ENCODE assay signal across 8 mouse cellular contexts in the genomic region with DNA sequence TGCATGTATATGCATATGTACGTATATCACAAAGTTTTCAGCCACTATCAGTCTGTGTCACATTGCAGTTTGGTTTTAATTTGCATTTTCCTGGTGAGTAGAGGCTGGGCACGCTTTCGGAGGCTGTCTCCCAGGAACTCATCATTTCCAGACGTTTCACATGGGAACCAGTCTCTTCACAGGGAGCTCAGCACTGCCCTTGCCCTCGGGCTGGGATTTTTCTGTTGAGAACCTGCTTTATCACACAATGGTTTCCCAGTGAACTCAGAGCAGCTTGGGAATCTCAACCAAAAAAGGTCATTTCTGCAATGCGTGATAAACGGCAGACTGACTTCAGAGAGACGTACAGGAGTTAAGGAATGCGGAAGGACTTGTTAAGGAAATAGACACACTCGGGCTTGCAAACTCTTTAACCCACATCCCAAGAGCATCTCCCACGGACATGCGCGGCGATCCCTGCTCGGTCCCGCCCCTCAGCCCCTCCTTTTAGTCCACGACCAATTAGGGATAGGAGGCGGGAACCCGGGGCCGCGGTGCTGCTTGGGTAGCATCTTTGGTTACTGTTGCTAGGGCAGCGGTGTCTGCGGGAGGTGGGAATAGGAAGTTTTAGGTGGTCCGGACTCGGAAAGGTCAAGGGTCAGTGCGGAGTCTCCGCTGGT. TPM values are rescaled to one million over a fixed set of nuclear protein-coding genes. Genes with fewer than 3 reads are reported as not detected.
A peak's percentile ranks its signal among the peaks of the same experiment; 100 is the strongest.
DNase-seq lines count a peak whose midpoint lies in the region; ATAC-seq and TF ChIP-seq lines count a peak whose summit lies in the region.

A gene (plus strand): TSS at position 560 of the 659 bp plus-strand sequence.

- no peaks in the 10 kb centered on the region for H3K36me3 ChIP-seq in forebrain, embryonic 12.5 days (replicated peaks)
- H3K36me3 ChIP-seq in heart, embryonic 14.5 days (ENCODE audit: control insufficient read depth, insufficient read depth, low read length) = no peaks in the 10 kb centered on the region
- H3K36me3 ChIP-seq in kidney, postnatal 0 days (ENCODE audit: insufficient read depth, low read length) = no peaks in the 10 kb centered on the region
- no peaks in the 10 kb centered on the region for H3K36me3 ChIP-seq in limb, embryonic 15.5 days
- no peaks in the 10 kb centered on the region for H3K36me3 ChIP-seq in myocyte (ENCODE audit: control insufficient read depth, insufficient read depth)

- no peak within 1 kb of the TSS for H3K27ac ChIP-seq in brown adipose tissue, adult 24 weeks (replicated peaks; ENCODE audit: low read depth, low read length)
- H3K27ac ChIP-seq in forebrain, embryonic 12.5 days = no peak within 1 kb of the TSS
- H3K27ac ChIP-seq in heart, embryonic 14.5 days (replicated peaks in 1 of 2; ENCODE audit: control insufficient read depth in 1 of 2, insufficient read depth in 1 of 2, low read depth in 2 of 2, low read length in 2 of 2) = peak within 1 kb of the TSS; percentile 42 to 44; a peak in 2 of 4 replicates
- H3K27ac ChIP-seq in kidney, postnatal 0 days = no peak within 1 kb of the TSS
- peak within 1 kb of the TSS; percentile 69 for H3K27ac ChIP-seq in limb, embryonic 15.5 days

- no peaks in the 10 kb centered on the region; the same call in 1 of the 2 replicates for H3K4me1 ChIP-seq in brown adipose tissue, adult 24 weeks (ENCODE audit: control insufficient read depth, insufficient read depth, insufficient read length, low read length)
- H3K4me1 ChIP-seq in forebrain, embryonic 12.5 days = peaks cover 7% of the 10 kb centered on the region
- peaks cover 5 to 7% of the 10 kb centered on the region in 2 experiments; a peak in 3 of 4 replicates for H3K4me1 ChIP-seq in heart, embryonic 14.5 days (ENCODE audit: control insufficient read depth in 2 of 2, insufficient read depth in 2 of 2, low read length in 2 of 2)
- no peaks in the 10 kb centered on the region for H3K4me1 ChIP-seq in kidney, postnatal 0 days (replicated peaks; ENCODE audit: insufficient read depth, low read length)
- H3K4me1 ChIP-seq in limb, embryonic 15.5 days = peaks cover 13% of the 10 kb centered on the region

- H3K4me3 ChIP-seq in brown adipose tissue, adult 24 weeks (ENCODE audit: insufficient read depth, low read depth, low read length) = peak within 1 kb of the TSS; percentile 46
- H3K4me3 ChIP-seq in forebrain, embryonic 12.5 days (replicated peaks) = peak within 1 kb of the TSS; percentile 66
- H3K4me3 ChIP-seq in heart, embryonic 14.5 days (ENCODE audit: control insufficient read depth in 1 of 2, insufficient read depth in 1 of 2, low read depth in 1 of 2, low read length in 2 of 2) = peak within 1 kb of the TSS; percentile 56 to 59
- peak within 1 kb of the TSS; percentile 48 for H3K4me3 ChIP-seq in kidney, postnatal 0 days (replicated peaks; ENCODE audit: low read depth, low read length)
- H3K4me3 ChIP-seq in limb, embryonic 15.5 days = peak within 1 kb of the TSS; percentile 62
- H3K4me3 ChIP-seq in myocyte = peak within 1 kb of the TSS; percentile 23

- peak within 1 kb of the TSS; percentile 91 for H3K4me2 ChIP-seq in forebrain, embryonic 12.5 days
- peak within 1 kb of the TSS; percentile 78 for H3K4me2 ChIP-seq in heart, embryonic 14.5 days (ENCODE audit: low read length)
- peak within 1 kb of the TSS; percentile 96 for H3K4me2 ChIP-seq in kidney, postnatal 0 days (ENCODE audit: low read length)
- H3K4me2 ChIP-seq in limb, embryonic 15.5 days = peak within 1 kb of the TSS; percentile 96
- H3K4me2 ChIP-seq in myocyte (ENCODE audit: low read depth) = peak within 1 kb of the TSS; percentile 86

- no peak within 1 kb of the TSS for H3ac ChIP-seq in myocyte (ENCODE audit: control insufficient read depth, insufficient read length)

- peak within 1 kb of the TSS; percentile 65 for H3K9ac ChIP-seq in forebrain, embryonic 12.5 days
- peak within 1 kb of the TSS; percentile 65 for H3K9ac ChIP-seq in heart, embryonic 14.5 days (ENCODE audit: low read length)
- peak within 1 kb of the TSS; percentile 40 for H3K9ac ChIP-seq in kidney, postnatal 0 days (ENCODE audit: low read depth, low read length)
- peak within 1 kb of the TSS; percentile 35; the same call in 1 of the 2 replicates for H3K9ac ChIP-seq in limb, embryonic 15.5 days

- peak; percentile 95 for DNase-seq in 3T3-L1 (ENCODE audit: low read depth, low spot score)
- peak; percentile 95 for DNase-seq in kidney, postnatal 0 days (ENCODE audit: low spot score)
- DNase-seq in testis, postnatal 10 days (ENCODE audit: low spot score) = peak; percentile 91

- no peaks in the 10 kb centered on the region for H3K27me3 ChIP-seq in forebrain, embryonic 12.5 days
- no peaks in the 10 kb centered on the region for H3K27me3 ChIP-seq in heart, embryonic 14.5 days (ENCODE audit: control insufficient read depth, insufficient read depth, low read length)
- no peaks in the 10 kb centered on the region for H3K27me3 ChIP-seq in kidney, postnatal 0 days (ENCODE audit: insufficient read depth, low read length)
- H3K27me3 ChIP-seq in limb, embryonic 15.5 days = no peaks in the 10 kb centered on the region
- H3K27me3 ChIP-seq in myocyte (ENCODE audit: control insufficient read depth, insufficient read depth, insufficient read length) = no peaks in the 10 kb centered on the region

- WGBS in forebrain, embryonic 12.5 days = 2% methylated on average over 27 of the region's 27 CpGs
- 2% methylated on average over 27 of the region's 27 CpGs for WGBS in heart, embryonic 14.5 days
- 2% methylated on average over 27 of the region's 27 CpGs for WGBS in kidney, postnatal 0 days
- WGBS in limb, embryonic 15.5 days = 2% methylated on average over 27 of the region's 27 CpGs

- no peak for TF ChIP-seq POLR2A in myocyte (IDR thresholded peaks at IDR 0.05; ENCODE audit: insufficient read length, low read depth)

- peak; percentile 99 for ATAC-seq in forebrain, embryonic 12.5 days (ENCODE audit: low FRiP score)
- ATAC-seq in heart, embryonic 14.5 days (ENCODE audit: insufficient number of reproducible peaks, insufficient read depth, low FRiP score, low read depth) = peak; percentile 84
- ATAC-seq in kidney, postnatal 0 days (replicated peaks; ENCODE audit: low FRiP score, low read depth) = peak; percentile 94
- ATAC-seq in limb, embryonic 15.5 days (ENCODE audit: insufficient number of reproducible peaks, low FRiP score, low TSS enrichment, low read depth) = peak; percentile 88

- no peak for TF ChIP-seq CTCF in kidney, postnatal 0 days (IDR thresholded peaks at IDR 0.05; ENCODE audit: low read depth)

- no peaks in the 10 kb centered on the region for H3K9me3 ChIP-seq in forebrain, embryonic 12.5 days
- H3K9me3 ChIP-seq in heart, embryonic 14.5 days (ENCODE audit: control insufficient read depth, low read length) = no peaks in the 10 kb centered on the region
- H3K9me3 ChIP-seq in kidney, postnatal 0 days (replicated peaks; ENCODE audit: low read length) = no peaks in the 10 kb centered on the region
- no peaks in the 10 kb centered on the region for H3K9me3 ChIP-seq in limb, embryonic 15.5 days

- no peaks in the 10 kb centered on the region for H3K79me2 ChIP-seq in myocyte (ENCODE audit: control insufficient read depth, insufficient read depth)

TF ChIP-seq in myocyte, 11 proteins besides CTCF, POLR2A, EP300 and RAD21:
- TF ChIP-seq REST (IDR thresholded peaks at IDR 0.05; ENCODE audit: insufficient read depth, insufficient read length) (no peak), MAX (IDR thresholded peaks at IDR 0.05; ENCODE audit: low read depth) (no peak), E2F4 (IDR thresholded peaks at IDR 0.05; ENCODE audit: insufficient read depth) (no peak), MYOD1 (IDR thresholded peaks at IDR 0.05; ENCODE audit: control insufficient read depth in 1 of 3, insufficient read length in 2 of 3, low read depth in 2 of 3) (no peak), USF1 (IDR thresholded peaks at IDR 0.05; ENCODE audit: low read depth) (no peak), TCF12 (IDR thresholded peaks at IDR 0.05; ENCODE audit: insufficient read depth, poor library complexity, severe bottlenecking) (no peak), TCF3 (IDR thresholded peaks at IDR 0.05; ENCODE audit: insufficient read length, low read depth) (no peak), SRF (IDR thresholded peaks at IDR 0.05; ENCODE audit: control insufficient read depth, insufficient read length, low read depth) (no peak)

RNA-seq across cellular contexts. Expression of the gene that starts here (rescaled TPM):
- not detected in 2 replicates for polyA plus RNA-seq in brown adipose tissue, adult 24 weeks (2012; ENCODE audit: insufficient read depth, insufficient read length, missing spikeins)
- polyA plus RNA-seq in forebrain, embryonic 12.5 days (2016; fragmentation: Nextera tagmentation; extraction: Ambion mirVana) = 2.8 and 3.1 TPM in 2 replicates
- 1.9 and 2.8 TPM in 2 replicates for polyA plus RNA-seq in heart, embryonic 14.5 days (2014; fragmentation: Nextera tagmentation; extraction: Ambion mirVana)
- 0.73 and 1.3 TPM in 2 replicates for polyA plus RNA-seq in kidney, postnatal 0 days (2015; fragmentation: Nextera tagmentation; extraction: Ambion mirVana)
- 1.3 and 1.7 TPM in 2 replicates for polyA plus RNA-seq in limb, embryonic 15.5 days (2015; fragmentation: Nextera tagmentation; extraction: Ambion mirVana)
- polyA plus RNA-seq in myocyte (2012; fragmentation: generic; extraction: Trizol) = 0.07 TPM

Comparison
In these comparisons a context has a peak if more than half of its experiments do, and no peak if none do; other contexts are left out.
1. H3K27ac ChIP-seq: peak in heart, embryonic 14.5 days (2 of 2) and limb, embryonic 15.5 days (single experiment); none in brown adipose tissue, adult 24 weeks (single experiment), forebrain, embryonic 12.5 days (single experiment) and kidney, postnatal 0 days (single experiment).
2. Peak in every context shown above with its lines, with median percentiles within 50 percentile points of each other: DNase-seq, H3K4me3 ChIP-seq, ATAC-seq, H3K4me2 ChIP-seq and H3K9ac ChIP-seq.